Mouse (Mus musculus) heart, embryonic 10.5 days (tissue): ENCODE results near the gene Cnppd1. TPM values are rescaled to one million over a fixed set of nuclear protein-coding genes. Genes with fewer than 3 reads are reported as not detected.

ENCODE experiments used
- DNase-seq: peaks from one replicate; pipeline ENCODE4 v3.0.0-alpha.2; 2017; ENCODE audit warnings: low spot score
- H3K27ac ChIP-seq: fragments of 300-500 bp; sonication (generic); 2 replicates; pipeline ENCODE4 v1.5.1; 2016; ENCODE audit warnings: mild to moderate bottlenecking
- H3K27me3 ChIP-seq: fragments of 300-500 bp; sonication (generic); 2 replicates; pipeline ENCODE4 v1.6.1; 2016; ENCODE audit warnings: mild to moderate bottlenecking; ENCODE audit not compliant: poor library complexity, insufficient read depth, severe bottlenecking
- H3K36me3 ChIP-seq: fragments of 300-500 bp; sonication (generic); 2 replicates; pipeline ENCODE4 v1.6.1; 2016; ENCODE audit warnings: mild to moderate bottlenecking, moderate library complexity
- H3K4me1 ChIP-seq: fragments of 300-500 bp; sonication (generic); 2 replicates; pipeline ENCODE4 v1.6.1; 2016; ENCODE audit warnings: mild to moderate bottlenecking
- H3K4me3 ChIP-seq: fragments of 300-500 bp; sonication (generic); 2 replicates; pipeline ENCODE4 v1.5.1; 2016; ENCODE audit warnings: mild to moderate bottlenecking, moderate library complexity
- H3K9me3 ChIP-seq: fragments of 300-500 bp; sonication (generic); 2 replicates; pipeline ENCODE4 v1.6.1; 2016; ENCODE audit warnings: mild to moderate bottlenecking, moderate library complexity
- WGBS: fragments of 180-500 bp; shearing (Covaris S2); methylation state at CpG from one replicate; pipeline ENCODE4 v1.1.7; 2016; 5-methylcytosine and 5-hydroxymethylcytosine counted together
- polyA plus RNA-seq: library from polyadenylated mRNA; unstranded; fragments of >200 nt; fragmentation: Nextera tagmentation; extraction: Ambion mirVana; gene quantifications from 2 replicates; pipeline ENCODE4 v1.2.1, GENCODE M21; 2016

Cnppd1 gene
- 36.3 TPM in 2 replicates for polyA plus RNA-seq

- Histone ChIP-seq H3K27ac (peak within 1 kb of the TSS; percentile 97), H3K27me3 (no peaks in the 10 kb centered on the region), H3K4me3 (peak within 1 kb of the TSS; percentile 93), H3K9me3 (no peaks in the 10 kb centered on the region), H3K4me1 (peaks cover 24% of the 10 kb centered on the region), H3K36me3 (peaks cover 58% of the 10 kb centered on the region)
- DNase-seq: peak; percentile 97
- under 1% methylated on average over 91 of the region's 91 CpGs for WGBS
These were observed at the start of gene Cnppd1, which contains the start of gene Retreg2 for GRCm38 (mm10) chr1:75142301-75143261. Gene Cnppd1, minus strand, starts transcription at chr1:75142711. Gene Retreg2, plus strand, starts transcription at chr1:75142778.

- DNase-seq: peak; percentile 99
- Histone ChIP-seq H3K9me3 (no peaks in the 10 kb centered on the region), H3K4me1 (peaks cover 22% of the 10 kb centered on the region), H3K36me3 (peaks cover 49% of the 10 kb centered on the region), H3K27me3 (no peaks in the 10 kb centered on the region), H3K27ac (peak within 1 kb of the TSS; percentile 93), H3K4me3 (peak within 1 kb of the TSS; percentile 82)
- WGBS: 0% methylated on average over 56 of the region's 56 CpGs
These were observed 49.3 kb upstream of the Cnppd1 start, which contains the start of the genes Ankzf1 and Atg9a for GRCm38 (mm10) chr1:75191622-75192402. Gene Ankzf1, plus strand, starts transcription at chr1:75192151. Gene Atg9a, minus strand, starts transcription at chr1:75192196.

DNA sequence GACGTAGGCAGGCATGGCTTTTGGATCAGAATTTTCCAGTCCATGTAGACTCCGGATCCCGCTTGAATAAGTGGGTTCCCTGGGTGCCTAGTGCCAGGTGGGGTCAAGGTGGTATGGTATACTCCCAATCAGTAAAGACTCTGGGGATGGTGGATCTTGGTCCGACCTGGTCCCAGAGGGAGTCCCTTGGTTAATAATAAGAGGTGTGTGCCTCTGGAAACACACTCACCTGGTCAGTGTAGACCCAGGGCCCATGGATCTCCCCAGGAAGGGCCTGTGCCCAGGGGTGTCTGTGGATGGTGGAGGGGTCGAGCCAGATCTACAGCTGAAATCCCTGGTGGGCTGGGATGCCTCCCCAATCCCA is 48.7 kb upstream of the Cnppd1 start:
- peak overlapping the region; percentile 82 for H3K4me3 ChIP-seq
- no peak for DNase-seq
- H3K9me3 ChIP-seq: no peaks in the 10 kb centered on the region
- 38% methylated on average over 5 of the region's 5 CpGs for WGBS
- peaks cover 49% of the 10 kb centered on the region for H3K36me3 ChIP-seq
- H3K4me1 ChIP-seq: peaks cover 22% of the 10 kb centered on the region
- H3K27ac ChIP-seq: peak overlapping the region; percentile 93
- no peaks in the 10 kb centered on the region for H3K27me3 ChIP-seq

DNA sequence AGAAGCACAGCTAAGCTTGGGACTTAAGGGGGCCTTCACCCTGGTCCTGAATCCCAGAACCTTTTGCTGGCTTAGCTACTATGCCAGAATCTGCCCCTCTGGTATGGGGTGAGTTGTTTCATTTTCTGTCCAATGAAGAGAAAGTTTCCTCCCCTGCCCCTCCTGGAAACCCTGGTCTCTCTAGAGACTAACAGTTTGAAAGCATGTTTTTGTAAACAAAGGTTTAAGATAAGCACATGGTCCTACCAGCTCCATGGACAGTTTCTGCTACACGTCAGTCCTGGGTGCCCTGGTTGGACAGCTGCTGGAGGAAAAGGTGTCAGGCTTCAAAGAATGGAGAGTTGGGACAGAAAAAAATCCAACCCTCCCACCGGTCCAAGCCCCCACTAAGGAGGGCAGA is 48.1 kb upstream of the Cnppd1 start:
- Histone ChIP-seq H3K27me3 (no peaks in the 10 kb centered on the region), H3K27ac (0 out of 2 replicates have a peak overlapping the region, but pooled peaks have one; percentile 93), H3K4me1 (peaks cover 22% of the 10 kb centered on the region), H3K4me3 (peak overlapping the region; percentile 82; the same call in 1 of the 2 replicates), H3K36me3 (peaks cover 49% of the 10 kb centered on the region), H3K9me3 (no peaks in the 10 kb centered on the region)
- no peak for DNase-seq
- 43% methylated on average over 2 of the region's 2 CpGs for WGBS

- Histone ChIP-seq H3K4me1 (peaks cover 16% of the 10 kb centered on the region), H3K36me3 (peaks cover 62% of the 10 kb centered on the region), H3K9me3 (no peaks in the 10 kb centered on the region), H3K4me3 (no peak overlapping the region), H3K27me3 (no peaks in the 10 kb centered on the region), H3K27ac (no peak overlapping the region)
- 77% methylated on average over 2 of the region's 2 CpGs for WGBS
- DNase-seq: no peak
These were observed 45.5 kb upstream of the Cnppd1 start for GRCm38 (mm10) chr1:75187914-75188483.

DNA sequence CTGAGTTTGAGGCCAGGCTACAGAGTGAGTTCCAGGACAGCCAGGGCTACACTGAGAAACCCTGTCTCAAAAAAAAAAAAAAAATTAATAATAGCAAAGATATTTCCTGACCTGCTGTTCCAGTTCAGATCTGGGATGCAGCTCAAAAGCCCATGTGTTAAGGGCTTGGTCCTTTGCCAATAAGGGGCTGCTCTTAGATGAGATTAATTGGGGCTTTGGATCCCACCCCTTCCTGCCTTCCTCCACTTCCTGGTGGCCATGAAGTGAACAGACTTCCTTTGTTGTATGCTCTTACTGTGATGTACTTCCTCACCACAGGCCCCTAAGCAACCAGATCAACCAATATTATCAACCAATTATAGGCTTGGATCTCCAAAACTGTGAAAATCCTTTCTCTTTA is 44.6 kb upstream of the Cnppd1 start:
- no peak overlapping the region for H3K4me3 ChIP-seq
- no peaks in the 10 kb centered on the region for H3K9me3 ChIP-seq
- no peak overlapping the region for H3K27ac ChIP-seq
- H3K36me3 ChIP-seq: peaks cover 71% of the 10 kb centered on the region
- DNase-seq: no peak
- H3K4me1 ChIP-seq: peaks cover 14% of the 10 kb centered on the region
- no peaks in the 10 kb centered on the region for H3K27me3 ChIP-seq

GRCm38 (mm10) chr1:75185495-75185894 is 43.0 kb upstream of the Cnppd1 start:
- Histone ChIP-seq H3K4me1 (peaks cover 10% of the 10 kb centered on the region), H3K36me3 (peaks cover 80% of the 10 kb centered on the region), H3K27me3 (no peaks in the 10 kb centered on the region), H3K4me3 (no peak overlapping the region), H3K27ac (no peak overlapping the region), H3K9me3 (no peaks in the 10 kb centered on the region)
- 89% methylated on average over 11 of the region's 11 CpGs for WGBS
- no peak for DNase-seq

DNA sequence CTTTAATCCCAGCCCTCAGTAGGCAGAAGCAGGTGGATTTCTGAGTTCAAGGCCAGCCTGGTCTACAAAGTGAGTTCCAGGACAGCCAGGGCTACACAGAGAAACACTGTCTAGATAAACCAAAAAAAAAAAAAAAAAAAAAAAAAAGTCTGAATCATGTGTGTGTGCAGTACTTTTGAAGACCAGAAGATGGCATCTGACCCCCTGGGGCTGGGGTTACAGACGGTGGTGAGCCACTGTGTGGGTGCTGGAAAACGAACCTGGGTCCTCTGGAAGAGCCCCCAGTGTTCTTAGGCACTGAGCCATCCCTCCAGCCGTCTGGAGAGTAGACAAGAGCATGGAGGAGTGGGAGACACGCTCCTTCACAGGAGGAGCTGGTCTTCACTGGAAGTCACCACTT is 39.6 kb upstream of the Cnppd1 start:
- Histone ChIP-seq H3K27ac (no peak overlapping the region), H3K4me1 (peaks cover 14% of the 10 kb centered on the region), H3K36me3 (peaks cover 68% of the 10 kb centered on the region), H3K9me3 (no peaks in the 10 kb centered on the region), H3K27me3 (no peaks in the 10 kb centered on the region), H3K4me3 (no peak overlapping the region)
- DNase-seq: no peak
- WGBS: 72% methylated on average over 4 of the region's 4 CpGs

GRCm38 (mm10) chr1:75181377-75181870 is 38.9 kb upstream of the Cnppd1 start:
- no peak for DNase-seq
- H3K36me3 ChIP-seq: peaks cover 68% of the 10 kb centered on the region
- H3K4me1 ChIP-seq: peaks cover 14% of the 10 kb centered on the region
- no peak overlapping the region for H3K27ac ChIP-seq
- 81% methylated on average over 4 of the region's 4 CpGs for WGBS
- H3K27me3 ChIP-seq: no peaks in the 10 kb centered on the region
- H3K9me3 ChIP-seq: no peaks in the 10 kb centered on the region
- H3K4me3 ChIP-seq: no peak overlapping the region

GRCm38 (mm10) chr1:75180741-75181140 is 38.2 kb upstream of the Cnppd1 start:
- Histone ChIP-seq H3K27ac (peak overlapping the region; percentile 77), H3K4me1 (peaks cover 14% of the 10 kb centered on the region), H3K4me3 (peak overlapping the region; percentile 80), H3K36me3 (peaks cover 68% of the 10 kb centered on the region), H3K9me3 (no peaks in the 10 kb centered on the region), H3K27me3 (no peaks in the 10 kb centered on the region)
- DNase-seq: no peak
- WGBS: 34% methylated on average over 7 of the region's 7 CpGs

DNA sequence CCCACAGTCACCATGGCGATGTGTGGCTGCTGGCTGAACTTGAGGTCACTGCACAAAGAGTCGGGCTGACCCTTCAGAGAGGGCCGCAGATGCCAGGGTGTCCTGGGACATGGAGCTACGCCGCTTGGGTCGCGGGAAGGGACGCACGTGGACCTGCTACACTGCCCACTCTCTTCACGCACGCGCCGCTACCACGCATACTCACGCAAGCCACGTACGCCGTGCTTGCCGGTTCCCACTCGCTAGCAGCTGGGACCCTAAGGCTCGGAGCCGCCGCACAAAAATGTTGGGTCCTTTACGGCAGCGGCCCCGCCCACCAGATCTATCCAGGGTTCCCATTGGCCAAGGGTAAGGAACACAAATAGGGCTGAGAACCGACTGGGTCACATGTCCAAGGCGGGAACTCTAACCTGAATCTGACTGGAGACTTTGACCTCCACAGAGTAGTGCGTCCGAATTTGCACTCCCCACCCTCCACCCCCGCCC is 37.6 kb upstream of the Cnppd1 start, which contains the start of gene Abcb6:
Gene Abcb6 (minus strand): TSS at position 288 of the 486 bp plus-strand sequence.
- no peaks in the 10 kb centered on the region for H3K27me3 ChIP-seq
- H3K36me3 ChIP-seq: peaks cover 68% of the 10 kb centered on the region
- peak within 1 kb of the TSS; percentile 77 for H3K27ac ChIP-seq
- peak; percentile 98 for DNase-seq
- H3K9me3 ChIP-seq: no peaks in the 10 kb centered on the region
- H3K4me3 ChIP-seq: peak within 1 kb of the TSS; percentile 80
- H3K4me1 ChIP-seq: peaks cover 14% of the 10 kb centered on the region
- WGBS: under 1% methylated on average over 31 of the region's 31 CpGs
